Mouse (Mus musculus) cerebellum, adult 9-11 months (tissue): Measurements from ENCODE around the gene Ncr1.
"Not testable (repeated sequence)": the region's sequence is repeated elsewhere in the genome, so short reads cannot be mapped to it uniquely, and the experiment has no call there.

Experiments used
- DNase-seq: peaks from one replicate; pipeline ENCODE4 v3.0.0; 2022

The Ncr1 gene

DNA sequence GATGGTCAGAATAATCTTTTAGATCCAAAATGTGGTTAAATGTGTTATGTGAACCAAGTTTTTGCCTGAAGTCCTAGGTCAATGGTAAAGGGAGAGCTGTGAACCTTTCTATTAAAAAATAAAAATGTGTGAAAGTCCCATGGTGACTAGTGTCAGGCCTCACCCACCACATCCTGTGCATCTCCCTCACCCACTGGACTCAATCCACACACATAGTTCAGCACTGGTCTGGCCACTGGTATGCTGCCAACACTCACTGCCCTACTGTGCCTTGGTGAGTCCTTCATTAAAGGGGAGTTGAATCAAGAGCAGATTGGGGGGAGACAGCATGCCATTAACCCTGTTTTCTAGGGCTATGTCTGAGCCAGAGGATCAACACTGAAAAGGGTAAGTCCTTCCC, at the start of gene Ncr1:
Gene Ncr1, plus strand, starts transcription at position 216 of the 400 bp plus-strand sequence.
- DNase-seq: no peak

DNA sequence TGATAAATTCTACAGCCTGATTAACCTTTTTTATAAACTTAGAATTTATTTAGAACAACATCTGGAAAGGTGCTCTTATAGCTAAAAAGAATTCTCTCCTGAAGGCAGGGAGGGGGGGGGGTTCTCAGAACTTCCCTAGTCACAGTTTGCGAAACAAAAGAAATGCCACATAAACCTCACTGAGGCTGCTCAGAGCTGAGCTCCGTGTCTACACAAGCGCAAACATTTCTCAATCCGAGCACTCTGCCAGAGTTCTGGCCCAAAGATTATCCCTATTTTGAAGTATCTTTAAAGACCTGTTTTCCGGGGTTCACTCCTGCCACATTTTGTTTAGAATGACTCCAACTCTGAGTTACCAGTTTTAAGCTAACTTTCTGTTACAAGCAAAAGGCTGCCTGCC, 44.9 kb upstream of the Ncr1 start:
- no peak for DNase-seq

DNA sequence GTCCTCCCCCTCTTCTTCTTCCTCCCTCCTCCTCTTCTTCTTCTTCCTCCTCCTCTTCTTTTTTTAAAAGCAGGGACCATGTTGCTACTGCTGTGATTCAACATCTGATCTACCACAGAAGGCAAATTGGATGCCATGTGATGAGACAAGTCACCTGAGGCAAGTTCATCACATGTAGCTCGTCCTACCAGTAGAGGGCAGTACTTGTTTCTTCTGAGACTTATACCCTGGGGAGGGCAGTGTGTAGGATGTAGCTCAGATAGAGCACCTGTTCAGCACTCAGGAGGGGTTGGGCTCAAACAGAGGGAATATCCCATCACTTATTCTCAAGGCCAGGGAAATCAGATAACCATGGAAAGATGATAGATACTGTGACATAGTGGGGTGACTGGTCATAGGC, 40.3 kb upstream of the Ncr1 start:
- no peak for DNase-seq

DNA sequence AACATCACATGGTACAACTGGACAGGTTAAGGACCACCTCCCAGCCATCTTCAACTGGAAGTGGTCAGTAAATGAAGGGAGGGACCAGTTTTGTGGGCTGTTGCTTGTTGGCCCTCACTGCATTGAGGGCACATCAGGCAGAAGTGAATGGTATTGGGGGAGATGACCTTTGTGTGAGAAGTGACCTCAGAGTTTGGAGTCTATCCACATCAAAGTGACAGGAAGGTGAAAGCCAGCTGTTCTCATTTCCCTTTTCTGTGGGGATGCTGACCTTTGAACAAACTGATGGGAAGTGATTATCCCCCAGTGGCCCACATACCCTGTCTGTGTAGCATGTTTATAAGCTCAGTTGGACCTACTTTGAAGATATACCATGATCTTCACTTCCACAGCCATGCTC, 37.4 kb upstream of the Ncr1 start:
- DNase-seq: no peak

DNA sequence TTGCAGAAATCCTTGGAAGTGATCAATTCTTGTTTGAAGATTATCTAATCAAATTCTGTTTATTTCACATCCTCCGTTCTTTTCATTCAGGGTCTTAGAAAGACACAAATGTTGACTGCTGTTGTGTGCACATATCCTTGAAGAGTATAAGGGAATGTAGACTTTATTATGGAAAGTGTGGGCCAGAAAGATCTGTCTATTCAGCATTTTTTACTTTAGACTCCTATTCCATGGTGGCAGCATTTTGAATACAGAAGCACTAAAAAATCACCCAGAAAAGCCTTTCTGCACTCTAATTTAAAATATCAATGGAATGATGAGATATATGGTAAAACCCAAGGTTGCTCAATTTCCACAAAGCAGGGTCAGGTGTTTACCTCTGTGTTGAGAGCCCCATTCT, 34.1 kb upstream of the Ncr1 start:
- no peak for DNase-seq

DNA sequence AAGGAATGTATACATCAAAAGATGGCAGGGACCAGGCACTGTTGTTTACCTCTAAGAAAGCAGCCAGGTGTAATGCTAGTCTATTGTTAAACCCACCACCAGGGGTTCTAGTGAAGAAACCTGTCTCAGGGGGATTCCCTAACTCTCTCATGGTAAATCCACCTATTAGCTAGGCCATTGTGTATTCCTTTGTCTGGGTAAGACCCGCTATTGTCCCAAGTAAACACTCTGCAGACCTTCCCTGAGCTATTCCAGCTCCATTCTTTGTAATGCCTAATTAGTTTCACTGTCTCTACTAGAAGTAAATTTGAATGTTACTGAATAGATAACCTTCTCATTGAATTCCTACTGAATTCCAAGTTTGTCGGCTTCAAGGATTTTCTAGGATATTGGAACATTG, 24.4 kb upstream of the Ncr1 start:
- not testable (repeated sequence) for DNase-seq

DNA sequence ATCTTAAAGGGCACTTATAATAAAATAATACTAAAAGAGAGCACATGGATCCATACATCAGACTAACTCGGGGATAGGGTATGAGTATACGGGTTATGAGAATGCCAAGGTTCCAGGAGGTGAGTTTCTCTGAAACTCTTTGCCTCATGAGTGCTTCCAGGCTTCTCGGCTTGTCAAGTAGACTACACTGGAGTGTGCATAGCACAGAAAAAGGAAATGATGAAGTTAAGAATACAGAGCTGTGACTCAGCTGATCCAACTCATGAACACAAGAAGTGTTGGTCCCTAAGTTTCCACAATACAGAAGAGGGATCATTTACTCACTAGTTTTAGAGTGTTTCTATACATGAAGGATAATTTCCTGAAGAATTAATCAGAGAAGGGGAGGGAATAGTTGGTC, 24.0 kb upstream of the Ncr1 start:
- DNase-seq: not testable (repeated sequence)

DNA sequence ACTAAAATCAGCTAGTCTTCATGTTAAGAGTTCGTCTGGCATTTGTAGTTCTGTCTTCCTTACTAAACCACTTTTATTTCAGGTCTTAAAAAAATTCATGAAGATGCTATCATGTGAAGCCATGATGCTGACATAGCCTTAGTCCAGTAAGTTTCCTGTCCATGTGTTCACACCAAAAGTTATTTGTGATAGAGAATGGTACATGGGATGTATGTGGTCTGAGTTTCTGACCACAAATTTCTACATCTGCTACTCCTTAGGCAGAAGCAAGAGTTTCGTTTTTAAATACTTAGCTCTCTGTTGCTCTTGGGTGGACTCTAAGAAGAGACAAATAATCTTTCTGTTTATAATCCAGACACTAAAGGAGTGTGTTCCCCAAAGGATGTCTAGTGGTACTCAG, 14.2 kb upstream of the Ncr1 start:
- DNase-seq: no peak

DNA sequence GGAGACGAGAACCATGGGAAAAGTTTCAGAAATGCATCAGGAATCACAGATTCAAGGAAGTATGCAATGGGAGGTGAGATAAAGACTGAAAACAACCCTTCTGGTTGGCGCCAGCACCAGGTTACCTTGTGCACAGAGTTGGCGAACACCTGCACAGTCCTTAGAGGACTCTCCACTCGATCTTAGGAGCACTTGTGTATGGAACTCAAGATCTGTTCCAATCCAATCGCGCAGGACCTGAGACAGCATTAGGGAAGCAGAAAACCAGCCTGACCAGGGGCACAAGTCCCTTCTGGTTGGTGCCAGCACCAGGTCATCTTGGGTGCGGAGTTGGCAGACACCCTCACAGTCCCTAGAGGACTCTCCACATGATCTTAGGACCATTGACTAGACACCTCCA, 36.0 kb downstream of the Ncr1 start:
- DNase-seq: no peak
